Comparison of ENCODE assay signal across 33 mouse cellular contexts in the genomic region with DNA sequence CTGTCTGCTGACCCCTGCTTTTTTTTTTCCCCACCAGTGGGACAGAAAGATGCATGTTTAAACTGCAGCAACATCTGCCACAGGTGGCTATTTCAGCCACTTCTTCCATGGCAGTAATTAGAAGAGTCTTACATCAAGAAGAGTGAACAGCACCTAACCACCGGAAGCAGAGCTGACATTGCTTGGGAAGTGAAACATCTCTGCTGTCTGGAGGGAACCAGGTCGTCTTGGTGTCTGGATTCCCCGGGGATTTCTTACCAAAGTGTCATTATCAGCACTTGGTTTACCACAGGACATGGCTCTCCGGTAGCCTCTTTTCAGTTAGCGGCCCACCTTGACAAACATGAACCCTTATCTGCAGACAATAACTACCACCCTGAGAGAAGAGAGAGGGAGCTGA. TPM values are rescaled to one million over a fixed set of nuclear protein-coding genes. Genes with fewer than 3 reads are reported as not detected.
DNase-seq lines count a peak whose midpoint lies in the region; ATAC-seq and TF ChIP-seq lines count a peak whose summit lies in the region.
"Had no signal": no experiment of that assay in that cellular context is flagged by ENCODE, and none has a peak within 500 bp of the region (broad histone marks: within the 10 kb centered on the region; RNA-seq: fewer than 3 reads in every experiment).

No protein-coding gene starts in this region.

- H3K36me3 ChIP-seq in CH12.LX (replicated peaks in 1 of 2; ENCODE audit: control insufficient read depth in 1 of 2, insufficient read depth in 1 of 2, low read length in 1 of 2), result no peaks in the 10 kb centered on the region
- H3K36me3 ChIP-seq in splenic B cell, adult 2 months (ENCODE audit: control insufficient read depth, insufficient read depth, low read length, poor library complexity, severe bottlenecking), result no peaks in the 10 kb centered on the region
- no peaks in the 10 kb centered on the region for H3K36me3 ChIP-seq in forebrain, embryonic 12.5 days (replicated peaks)
- H3K36me3 ChIP-seq: embryonic facial prominence, embryonic 10.5 days; embryonic facial prominence, embryonic 13.5 days; G1E; heart, embryonic 12.5 days; heart, embryonic 15.5 days; hindbrain, embryonic 10.5 days; hindbrain, embryonic 13.5 days had no signal

- no peak; the same call in 1 of the 2 replicates for TF ChIP-seq RAD21 in CH12.LX (IDR thresholded peaks at IDR 0.05; ENCODE audit: low read depth, low read length)

- WGBS in forebrain, embryonic 12.5 days, result 94% methylated on average over 5 of the region's 5 CpGs

- H3K9me3 ChIP-seq in CH12.LX (replicated peaks; ENCODE audit: low read length), result no peaks in the 10 kb centered on the region
- no peaks in the 10 kb centered on the region for H3K9me3 ChIP-seq in forebrain, embryonic 12.5 days
- H3K9me3 ChIP-seq: embryonic facial prominence, embryonic 10.5 days; embryonic facial prominence, embryonic 13.5 days; forebrain, embryonic 13.5 days; G1E; heart, embryonic 12.5 days; heart, embryonic 15.5 days; hindbrain, embryonic 10.5 days; hindbrain, embryonic 13.5 days had no signal

- no peak for TF ChIP-seq CTCF in CH12.LX (conservative IDR thresholded peaks at IDR 0.05 in 1 of 2, IDR thresholded peaks at IDR 0.05 in 1 of 2; ENCODE audit: low read depth in 2 of 2, low read length in 2 of 2)

- ATAC-seq in frontal cortex, adult (ENCODE audit: low TSS enrichment), result no peak
- ATAC-seq in forebrain, embryonic 12.5 days (ENCODE audit: low FRiP score), result no peak
- ATAC-seq: forebrain, embryonic 13.5 days; forebrain, postnatal 0 days; hindbrain, embryonic 16.5 days; Patski had no signal

- H3K4me1 ChIP-seq in CH12.LX (ENCODE audit: control insufficient read depth in 1 of 2, insufficient read depth in 2 of 2), result peaks cover 7 to 40% of the 10 kb centered on the region in 2 experiments
- H3K4me1 ChIP-seq in forebrain, embryonic 12.5 days, result no peaks in the 10 kb centered on the region
- H3K4me1 ChIP-seq: embryonic facial prominence, embryonic 10.5 days; embryonic facial prominence, embryonic 13.5 days; forebrain, embryonic 13.5 days; heart, embryonic 12.5 days; heart, embryonic 15.5 days; hindbrain, embryonic 10.5 days; hindbrain, embryonic 13.5 days had no signal

- in situ Hi-C loops in CH12.LX (cut with MboI; ENCODE audit: low pct_ligation_motif_present, low pct_unique_long_range_greater_than_20kb, low sequenced_read_pairs), result no loop called here

- H3K9ac ChIP-seq in CH12.LX (ENCODE audit: insufficient read depth, low read depth), result no peak overlapping the region
- no peak overlapping the region for H3K9ac ChIP-seq in forebrain, embryonic 12.5 days
- H3K9ac ChIP-seq: embryonic facial prominence, embryonic 13.5 days; forebrain, embryonic 13.5 days; forebrain, postnatal 0 days; heart, embryonic 12.5 days; heart, embryonic 15.5 days; hindbrain, embryonic 13.5 days had no signal

- 0 out of 2 replicates have a peak overlapping the region, but pooled peaks have one; percentile 32 for H3K4me2 ChIP-seq in CH12.LX (ENCODE audit: insufficient read depth, low read depth, poor library complexity, severe bottlenecking)
- no peak overlapping the region for H3K4me2 ChIP-seq in forebrain, embryonic 12.5 days
- H3K4me2 ChIP-seq: embryonic facial prominence, embryonic 13.5 days; forebrain, embryonic 13.5 days; heart, embryonic 12.5 days; heart, embryonic 15.5 days; hindbrain, embryonic 13.5 days had no signal

- no peaks in the 10 kb centered on the region for H3K79me2 ChIP-seq in CH12.LX (replicated peaks; ENCODE audit: control insufficient read depth, extremely low read depth, insufficient read depth, poor library complexity, severe bottlenecking)

- no peak overlapping the region for H3K4me3 ChIP-seq in CH12.LX (replicated peaks in 1 of 3; ENCODE audit: low read depth in 2 of 3, low read length in 2 of 3, poor library complexity in 1 of 3)
- H3K4me3 ChIP-seq in forebrain, embryonic 12.5 days (replicated peaks), result no peak overlapping the region
- H3K4me3 ChIP-seq: embryonic facial prominence, embryonic 10.5 days; embryonic facial prominence, embryonic 13.5 days; erythroblast, embryonic 14.5 days; forebrain, embryonic 13.5 days; heart, embryonic 12.5 days; heart, embryonic 15.5 days; hindbrain, embryonic 10.5 days; hindbrain, embryonic 13.5 days had no signal

- H3K27me3 ChIP-seq in CH12.LX (replicated peaks), result no peaks in the 10 kb centered on the region
- H3K27me3 ChIP-seq in splenic B cell, adult 2 months (ENCODE audit: control insufficient read depth, insufficient read depth, low read length, poor library complexity, severe bottlenecking), result no peaks in the 10 kb centered on the region
- H3K27me3 ChIP-seq in forebrain, embryonic 12.5 days, result no peaks in the 10 kb centered on the region
- H3K27me3 ChIP-seq: embryonic facial prominence, embryonic 13.5 days; forebrain, embryonic 13.5 days; heart, embryonic 12.5 days; heart, embryonic 15.5 days; hindbrain, embryonic 13.5 days had no signal

- no peak overlapping the region for H3K27ac ChIP-seq in CH12.LX (ENCODE audit: insufficient read depth, low read depth)
- H3K27ac ChIP-seq in forebrain, embryonic 12.5 days, result no peak overlapping the region
- H3K27ac ChIP-seq: embryonic facial prominence, embryonic 10.5 days; embryonic facial prominence, embryonic 13.5 days; forebrain, embryonic 13.5 days; heart, embryonic 15.5 days; hindbrain, embryonic 10.5 days; hindbrain, embryonic 13.5 days had no signal

- TF ChIP-seq EP300 in CH12.LX (IDR thresholded peaks at IDR 0.05; ENCODE audit: low read length), result peak; percentile 97

- dilution Hi-C loops in CH12.LX (cut with MboI; ENCODE audit: extremely low pct_ligation_motif_present, extremely low pct_unique_long_range_greater_than_20kb, low sequenced_read_pairs), result no loop called here

- TF ChIP-seq POLR2A in CH12.LX (IDR thresholded peaks at IDR 0.05; ENCODE audit: low read depth, low read length), result no peak

- DNase-seq in spleen, adult 18-20 months, result peak; percentile 15 to 19
- no peak for DNase-seq in spleen, adult 12 weeks (ENCODE audit: low spot score)
- peak; percentile 69 for DNase-seq in A20 (ENCODE audit: low read depth, low spot score)
- peak; percentile 94 for DNase-seq in CH12.LX (ENCODE audit: extremely low read depth)
- DNase-seq in splenic B cell, adult 2 months (ENCODE audit: low read depth, low spot score), result peak; percentile 88
- DNase-seq: adrenal gland, adult 2 months; adrenal gland, postnatal 14 days; cerebellum, adult 11-12 months; cerebellum, adult 8-10 months; cerebellum, postnatal 10 days; cerebellum, postnatal 36 days; embryo, embryonic 11 days; forebrain, postnatal 0 days; gastrocnemius, postnatal 25 days; heart, adult 18-20 months; heart, postnatal 10 days; heart, postnatal 36 days had no signal

TF ChIP-seq in CH12.LX, 34 proteins besides CTCF, POLR2A, EP300 and RAD21 (continues in another document):
- TF ChIP-seq UBTF (IDR thresholded peaks at IDR 0.05; ENCODE audit: low read depth, low read length) (no peak), TBP (conservative IDR thresholded peaks at IDR 0.05; ENCODE audit: low read depth, low read length) (no peak), NELFE (IDR thresholded peaks at IDR 0.05; ENCODE audit: low read depth, low read length) (0 out of 2 replicates have a peak, but pooled peaks have one; percentile 24), POLR2AphosphoS2 (IDR thresholded peaks at IDR 0.05; ENCODE audit: low read depth, low read length) (no peak), USF2 (conservative IDR thresholded peaks at IDR 0.05; ENCODE audit: low read depth, low read length) (no peak), CHD2 (IDR thresholded peaks at IDR 0.05; ENCODE audit: low read length) (peak; percentile 68), RCOR1 (conservative IDR thresholded peaks at IDR 0.05; ENCODE audit: low read depth, low read length) (peak; percentile 82; the same call in 1 of the 2 replicates), NRF1 (IDR thresholded peaks at IDR 0.05; ENCODE audit: low read depth, low read length) (0 out of 2 replicates have a peak, but pooled peaks have one; percentile 10), MYC (IDR thresholded peaks at IDR 0.05; ENCODE audit: low read depth, low read length) (0 out of 2 replicates have a peak, but pooled peaks have one; percentile 44), SMC3 (IDR thresholded peaks at IDR 0.05; ENCODE audit: low read depth, low read length) (0 out of 2 replicates have a peak, but pooled peaks have one; percentile 16), JUN (IDR thresholded peaks at IDR 0.05; ENCODE audit: insufficient read depth, low read depth, low read length) (peak; percentile 52; the same call in 1 of the 2 replicates), GABPA (IDR thresholded peaks at IDR 0.05; ENCODE audit: insufficient replicate concordance, low read depth, low read length) (no peak), CHD1 (IDR thresholded peaks at IDR 0.05; ENCODE audit: low read depth, low read length) (no peak), MXI1 (IDR thresholded peaks at IDR 0.05; ENCODE audit: low read depth, low read length) (peak; percentile 46; the same call in 1 of the 2 replicates), ZNF384 (IDR thresholded peaks at IDR 0.05; ENCODE audit: low read depth, low read length) (peak; percentile 89), ETS1 (conservative IDR thresholded peaks at IDR 0.05; ENCODE audit: low read depth, low read length) (peak; percentile 96), PAX5 (IDR thresholded peaks at IDR 0.05; ENCODE audit: low read length) (no peak), TCF12 (IDR thresholded peaks at IDR 0.05; ENCODE audit: low read depth, low read length) (peak; percentile 97), ELF1 (IDR thresholded peaks at IDR 0.05; ENCODE audit: low read depth, low read length) (no peak), MAZ (IDR thresholded peaks at IDR 0.05; ENCODE audit: low read depth, low read length) (peak; percentile 19; the same call in 1 of the 2 replicates), MEF2A (IDR thresholded peaks at IDR 0.05; ENCODE audit: borderline replicate concordance, low read depth, low read length) (peak; percentile 90), HCFC1 (IDR thresholded peaks at IDR 0.05; ENCODE audit: low read depth, low read length) (peak; percentile 38; the same call in 1 of the 2 replicates), SIN3A (IDR thresholded peaks at IDR 0.05; ENCODE audit: low read length) (peak; percentile 94), BHLHE40 (IDR thresholded peaks at IDR 0.05; ENCODE audit: low read depth, low read length) (peak; percentile 83), E2F4 (IDR thresholded peaks at IDR 0.05; ENCODE audit: insufficient replicate concordance, low read depth, low read length) (no peak)

RNA-seq across cellular contexts. Expression of a gene that starts 38.2 kb away (rescaled TPM):
- 0.08 and 0.13 TPM in 2 replicates for total RNA-seq in CH12.LX (2012; rRNA removed)
- not detected in 2 replicates for total RNA-seq in CH12.LX (2014; rRNA removed)
- polyA plus RNA-seq in CH12.LX (2012; ENCODE audit: insufficient read length, low read depth), result not detected in 2 replicates
- not detected in 2 replicates for polyA plus RNA-seq in forebrain, embryonic 12.5 days (2016; fragmentation: Nextera tagmentation; extraction: Ambion mirVana)
- total RNA-seq: adrenal gland, adult 2 months; adrenal gland, postnatal 4 days; forebrain, postnatal 0 days; gastrocnemius, adult 8-10 months; gastrocnemius, postnatal 25 days; heart, postnatal 10 days; heart, postnatal 36 days had no signal
- polyA plus RNA-seq: adrenal gland, adult 2 months; cortical plate, adult 2 months; embryonic facial prominence, embryonic 10.5 days; embryonic facial prominence, embryonic 13.5 days; erythroblast, embryonic 14.5 days; forebrain, embryonic 13.5 days; forebrain, postnatal 0 days; G1E; heart, embryonic 12.5 days; heart, embryonic 15.5 days; hindbrain, embryonic 10.5 days; hindbrain, embryonic 13.5 days; hindbrain, embryonic 16.5 days; Patski had no signal

RNA-seq across cellular contexts. Expression of a gene that starts 52.4 kb away (rescaled TPM):
- total RNA-seq in CH12.LX (2012; rRNA removed) (not detected in 2 replicates), CH12.LX (2014; rRNA removed) (not detected in 2 replicates)
- not detected in 2 replicates for polyA plus RNA-seq in CH12.LX (2012; ENCODE audit: insufficient read length, low read depth)
- not detected in 2 replicates for polyA plus RNA-seq in forebrain, embryonic 12.5 days (2016; fragmentation: Nextera tagmentation; extraction: Ambion mirVana)
- total RNA-seq: gastrocnemius, postnatal 25 days; heart, postnatal 10 days; heart, postnatal 36 days had no signal
- polyA plus RNA-seq: forebrain, embryonic 13.5 days; forebrain, postnatal 0 days; G1E; heart, embryonic 12.5 days; heart, embryonic 15.5 days had no signal
